ENCODE assay signal across 11 mouse cellular contexts in the genomic region with DNA sequence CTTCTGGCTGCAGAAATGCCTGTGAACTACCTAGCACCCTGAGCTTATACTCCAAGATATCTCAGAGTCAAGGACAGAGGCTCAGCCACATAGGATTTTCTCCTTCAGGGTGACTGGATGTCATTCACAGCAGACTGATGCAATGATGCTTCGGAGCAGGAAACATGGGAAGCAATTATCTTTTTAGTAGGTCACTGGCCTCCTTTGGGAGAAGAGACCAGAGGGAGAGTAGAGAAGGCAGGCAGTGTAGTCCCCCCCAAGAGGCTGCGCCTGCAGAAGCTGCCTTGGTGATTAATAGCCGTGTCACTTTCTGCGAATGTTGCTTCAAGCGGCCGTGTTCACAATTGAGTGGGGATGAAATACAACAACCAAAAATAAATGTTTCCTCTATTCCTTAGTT.
A peak's percentile ranks its signal among the peaks of the same experiment; 100 is the strongest.
DNase-seq lines count a peak whose midpoint lies in the region; ATAC-seq and TF ChIP-seq lines count a peak whose summit lies in the region.
"Had no signal": no experiment of that assay in that cellular context is flagged by ENCODE, and none has a peak within 500 bp of the region (broad histone marks: within the 10 kb centered on the region; RNA-seq: fewer than 3 reads in every experiment).

No protein-coding gene starts in this region.

- no peaks in the 10 kb centered on the region for H3K36me3 ChIP-seq in neural tube, embryonic 13.5 days
- H3K36me3 ChIP-seq: embryonic facial prominence, embryonic 15.5 days had no signal

- 15% methylated on average over 6 of the region's 6 CpGs for WGBS in neural tube, embryonic 13.5 days

- peak overlapping the region; percentile 75 for H3K27ac ChIP-seq in neural tube, embryonic 13.5 days (replicated peaks)
- H3K27ac ChIP-seq: embryonic facial prominence, embryonic 15.5 days had no signal

- no peak overlapping the region for H3K4me3 ChIP-seq in neural tube, embryonic 13.5 days
- H3K4me3 ChIP-seq: embryonic facial prominence, embryonic 15.5 days had no signal

- H3K9ac ChIP-seq in neural tube, embryonic 13.5 days, result no peak overlapping the region
- H3K9ac ChIP-seq: embryonic facial prominence, embryonic 15.5 days had no signal

- peak; percentile 6 to 12 for DNase-seq in cerebellum, postnatal 14 days
- no peak for DNase-seq in cerebellum, adult 11 months
- DNase-seq in kidney, postnatal 14 days, result peak; percentile 6
- no peak for DNase-seq in kidney, adult 18-20 months
- peak; percentile 58 for DNase-seq in brain, embryonic 14.5 days (ENCODE audit: low read depth)
- DNase-seq in urinary bladder, postnatal 25 days (ENCODE audit: low spot score), result no peak
- no peak for DNase-seq in urinary bladder, adult 2 months (ENCODE audit: low spot score)
- DNase-seq: B cell, adult 2 months; lung, postnatal 14 days had no signal

- TF ChIP-seq POLR2A in brain, embryonic 14.5 days (IDR thresholded peaks at IDR 0.05; ENCODE audit: borderline replicate concordance, extremely low read depth, insufficient read depth, insufficient read length, poor library complexity, severe bottlenecking), result no peak

- no peaks in the 10 kb centered on the region for H3K27me3 ChIP-seq in neural tube, embryonic 13.5 days
- H3K27me3 ChIP-seq: embryonic facial prominence, embryonic 15.5 days had no signal

- H3K4me2 ChIP-seq in neural tube, embryonic 13.5 days, result peak overlapping the region; percentile 8
- H3K4me2 ChIP-seq: embryonic facial prominence, embryonic 15.5 days had no signal

- peak; percentile 53 for ATAC-seq in neural tube, embryonic 13.5 days (ENCODE audit: low read depth)

- peaks cover 22% of the 10 kb centered on the region for H3K4me1 ChIP-seq in neural tube, embryonic 13.5 days (replicated peaks)
- H3K4me1 ChIP-seq: embryonic facial prominence, embryonic 15.5 days had no signal

- TF ChIP-seq CTCF in brain, embryonic 14.5 days (IDR thresholded peaks at IDR 0.05; ENCODE audit: borderline replicate concordance, extremely low read depth, insufficient read depth, insufficient read length), result no peak

- H3K9me3 ChIP-seq in neural tube, embryonic 13.5 days, result no peaks in the 10 kb centered on the region
- H3K9me3 ChIP-seq: embryonic facial prominence, embryonic 15.5 days had no signal

Comparison
In these comparisons a context has a peak if more than half of its experiments do, and no peak if none do; other contexts are left out.
1. DNase-seq: peak in cerebellum, postnatal 14 days (2 of 2), kidney, postnatal 14 days (single experiment) and brain, embryonic 14.5 days (single experiment); none in cerebellum, adult 11 months (single experiment), kidney, adult 18-20 months (single experiment), urinary bladder, postnatal 25 days (single experiment) and urinary bladder, adult 2 months (single experiment).